In the genomic region with DNA sequence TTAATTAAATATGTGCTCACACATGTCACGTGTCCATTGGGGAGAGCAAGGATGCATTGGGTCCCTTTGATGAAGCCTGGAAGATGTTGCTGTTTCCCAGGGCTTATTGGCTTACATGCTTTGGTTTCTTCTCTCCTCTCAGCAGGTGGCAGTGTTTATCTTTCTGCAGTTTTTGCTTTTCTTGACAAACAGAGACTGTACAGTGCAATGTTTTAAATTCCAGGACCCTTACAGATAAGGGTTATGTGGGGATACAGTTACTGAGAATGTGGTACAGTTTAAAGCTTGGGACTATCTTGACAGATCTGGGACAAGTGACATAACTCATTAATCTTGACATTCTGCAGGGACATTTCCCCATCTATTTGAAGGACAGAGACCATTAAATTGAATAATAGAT, we compare ENCODE assay signal across 10 mouse cellular contexts. TPM values are rescaled to one million over a fixed set of nuclear protein-coding genes. Genes with fewer than 3 reads are reported as not detected.
DNase-seq lines count a peak whose midpoint lies in the region; ATAC-seq and TF ChIP-seq lines count a peak whose summit lies in the region.
"Had no signal": no experiment of that assay in that cellular context is flagged by ENCODE, and none has a peak within 500 bp of the region (broad histone marks: within the 10 kb centered on the region; RNA-seq: fewer than 3 reads in every experiment).

No protein-coding gene starts in this region.

- no peak overlapping the region for H3K27ac ChIP-seq in heart, embryonic 10.5 days
- H3K27ac ChIP-seq in lung, postnatal 0 days (ENCODE audit: low read length): no peak overlapping the region
- H3K27ac ChIP-seq in midbrain, postnatal 0 days (ENCODE audit: low read depth, low read length): no peak overlapping the region
- H3K27ac ChIP-seq: limb, embryonic 12.5 days had no signal

- peak; percentile 44 for TF ChIP-seq CTCF in lung, postnatal 0 days (IDR thresholded peaks at IDR 0.05)
- peak; percentile 81 for TF ChIP-seq CTCF in midbrain, postnatal 0 days (IDR thresholded peaks at IDR 0.05)

- H3K9me3 ChIP-seq in heart, embryonic 10.5 days: no peaks in the 10 kb centered on the region
- H3K9me3 ChIP-seq in lung, postnatal 0 days (ENCODE audit: low read length): no peaks in the 10 kb centered on the region
- no peaks in the 10 kb centered on the region for H3K9me3 ChIP-seq in midbrain, postnatal 0 days (ENCODE audit: low read length)

- H3K4me3 ChIP-seq in heart, embryonic 10.5 days: no peak overlapping the region
- H3K4me3 ChIP-seq in lung, postnatal 0 days (ENCODE audit: low read depth, low read length): no peak overlapping the region
- no peak overlapping the region for H3K4me3 ChIP-seq in midbrain, postnatal 0 days (ENCODE audit: low read depth, low read length)
- H3K4me3 ChIP-seq: limb, embryonic 12.5 days had no signal

- no peaks in the 10 kb centered on the region for H3K4me1 ChIP-seq in heart, embryonic 10.5 days
- no peaks in the 10 kb centered on the region for H3K4me1 ChIP-seq in lung, postnatal 0 days (ENCODE audit: insufficient read depth, low read depth, low read length)
- no peaks in the 10 kb centered on the region for H3K4me1 ChIP-seq in midbrain, postnatal 0 days (ENCODE audit: insufficient read depth, low read length)
- H3K4me1 ChIP-seq: limb, embryonic 12.5 days had no signal

- peak; percentile 1 for DNase-seq in heart, adult 8-10 months (ENCODE audit: low spot score)
- no peak for DNase-seq in heart, embryonic 10.5 days (ENCODE audit: low spot score)
- DNase-seq in lung, postnatal 0 days (ENCODE audit: low spot score): peak; percentile 4
- no peak for DNase-seq in lung, postnatal 4 days
- peak; percentile 40 for DNase-seq in embryo, embryonic 11 days
- DNase-seq in midbrain, postnatal 0 days (ENCODE audit: low spot score): peak; percentile 82
- no peak for DNase-seq in MN1 (ENCODE audit: low spot score)
- no peak for DNase-seq in kidney, adult 11 months

- H3K4me2 ChIP-seq in lung, postnatal 0 days (replicated peaks; ENCODE audit: low read depth, low read length): no peak overlapping the region
- H3K4me2 ChIP-seq in midbrain, postnatal 0 days (ENCODE audit: low read depth, low read length, poor library complexity, severe bottlenecking): no peak overlapping the region
- H3K4me2 ChIP-seq: limb, embryonic 12.5 days had no signal

- no peaks in the 10 kb centered on the region for H3K27me3 ChIP-seq in heart, embryonic 10.5 days (ENCODE audit: insufficient read depth, poor library complexity, severe bottlenecking)
- H3K27me3 ChIP-seq in lung, postnatal 0 days (replicated peaks; ENCODE audit: insufficient read depth, low read length): no peaks in the 10 kb centered on the region
- no peaks in the 10 kb centered on the region for H3K27me3 ChIP-seq in midbrain, postnatal 0 days (ENCODE audit: insufficient read depth, low read length)
- H3K27me3 ChIP-seq: limb, embryonic 12.5 days had no signal

- ATAC-seq in lung, postnatal 0 days: no peak
- ATAC-seq in midbrain, postnatal 0 days (ENCODE audit: low FRiP score): no peak

- WGBS in heart, embryonic 10.5 days: 34% methylated on average over 1 of the region's 1 CpGs
- 36% methylated on average over 1 of the region's 1 CpGs for WGBS in lung, postnatal 0 days
- 38% methylated on average over 1 of the region's 1 CpGs for WGBS in midbrain, postnatal 0 days

- H3K36me3 ChIP-seq in heart, embryonic 10.5 days: no peaks in the 10 kb centered on the region
- H3K36me3 ChIP-seq in lung, postnatal 0 days (ENCODE audit: insufficient read depth, low read length): no peaks in the 10 kb centered on the region
- H3K36me3 ChIP-seq in midbrain, postnatal 0 days (ENCODE audit: insufficient read depth, low read length): no peaks in the 10 kb centered on the region
- H3K36me3 ChIP-seq: limb, embryonic 12.5 days had no signal

- no peak overlapping the region for H3K9ac ChIP-seq in lung, postnatal 0 days (replicated peaks; ENCODE audit: low read depth)
- no peak overlapping the region for H3K9ac ChIP-seq in midbrain, postnatal 0 days (replicated peaks; ENCODE audit: low read length, poor library complexity, severe bottlenecking)
- H3K9ac ChIP-seq: limb, embryonic 12.5 days had no signal

- TF ChIP-seq EP300 in lung, postnatal 0 days (IDR thresholded peaks at IDR 0.05): no peak

RNA-seq across cellular contexts. Expression of a gene that starts 58.7 kb away (rescaled TPM):
- not detected for total RNA-seq in heart, adult 8-10 months (2022)
- 0.14 TPM in 1 of 2 replicates, not detected in the other for polyA plus RNA-seq in heart, embryonic 10.5 days (2016; fragmentation: Nextera tagmentation; extraction: Ambion mirVana)
- polyA plus RNA-seq in lung, postnatal 0 days (2015; fragmentation: Nextera tagmentation; extraction: Ambion mirVana): 1.1 and 2.3 TPM in 2 replicates
- 0.88 and 1.2 TPM in 2 replicates for total RNA-seq in midbrain, postnatal 0 days (2014; rRNA removed)
- polyA plus RNA-seq in midbrain, postnatal 0 days (2015; fragmentation: Nextera tagmentation; extraction: Ambion mirVana): 1.7 and 1.9 TPM in 2 replicates
- total RNA-seq: MEL had no signal
- polyA plus RNA-seq: limb, embryonic 12.5 days had no signal

Comparison
In these comparisons a context has a peak if more than half of its experiments do, and no peak if none do; other contexts are left out.
1. DNase-seq: peak in heart, adult 8-10 months (single experiment), lung, postnatal 0 days (single experiment), embryo, embryonic 11 days (single experiment) and midbrain, postnatal 0 days (single experiment); none in heart, embryonic 10.5 days (single experiment), lung, postnatal 4 days (0 of 2), MN1 (single experiment) and kidney, adult 11 months (single experiment).